In the genomic region with DNA sequence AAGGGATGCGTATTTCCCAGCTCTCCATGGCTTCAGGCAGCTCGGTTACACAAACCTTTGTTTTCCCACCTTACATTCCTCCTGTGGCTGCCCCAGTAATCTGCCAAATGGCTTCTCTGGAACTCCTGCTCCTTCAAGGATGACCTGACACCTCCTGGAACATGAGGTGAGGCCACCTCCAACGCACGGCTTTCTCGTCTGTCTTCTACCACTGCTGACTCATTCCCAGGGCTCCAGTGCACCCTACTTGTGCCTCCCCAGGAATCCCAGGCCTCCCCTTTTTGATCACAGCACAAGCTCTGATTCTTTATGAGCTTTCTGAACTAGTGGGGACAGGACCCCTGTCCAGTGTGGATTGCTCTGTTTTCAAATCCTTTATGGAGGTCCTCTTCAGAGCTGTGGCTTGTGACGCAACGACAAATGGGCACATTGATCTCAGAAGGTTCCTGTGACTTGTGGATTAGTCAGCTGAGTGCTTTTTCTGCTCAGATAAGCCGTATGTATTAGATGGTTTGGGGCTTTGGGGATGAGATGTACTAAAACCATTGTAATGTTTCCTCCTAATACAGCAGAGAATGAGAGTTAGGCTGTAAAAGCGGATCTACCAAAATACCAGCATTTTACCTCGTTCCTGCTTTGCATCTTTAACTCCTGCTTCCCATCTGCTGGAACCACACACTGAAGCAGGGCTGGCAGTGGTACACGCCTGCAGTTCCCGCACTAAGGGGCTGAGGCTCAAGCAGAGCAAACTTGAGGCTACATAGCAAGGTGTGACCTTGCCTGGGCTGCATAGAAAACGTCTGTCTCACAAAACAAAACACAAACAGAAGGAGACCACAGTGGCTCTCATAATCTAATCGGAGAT, we compare ENCODE assay signal across 1 mouse cellular context.
TF ChIP-seq lines count a peak whose summit lies in the region.

No protein-coding gene starts in this region.

TF ChIP-seq in MEL, 35 proteins besides CTCF, POLR2A, EP300 and RAD21 (continued from another document):
- no peak for TF ChIP-seq ZMIZ1 (IDR thresholded peaks at IDR 0.05; ENCODE audit: low read depth, low read length)
- no peak for TF ChIP-seq POLR2AphosphoS2 (IDR thresholded peaks at IDR 0.05; ENCODE audit: low read length)
- TF ChIP-seq TBP (IDR thresholded peaks at IDR 0.05; ENCODE audit: low read depth, low read length), result no peak
- no peak for TF ChIP-seq NRF1 (IDR thresholded peaks at IDR 0.05; ENCODE audit: insufficient read depth, low read depth, low read length, poor library complexity, severe bottlenecking)
- TF ChIP-seq TAL1 (IDR thresholded peaks at IDR 0.05; ENCODE audit: low read length), result no peak
- TF ChIP-seq MAX (IDR thresholded peaks at IDR 0.05; ENCODE audit: low read length), result no peak
- TF ChIP-seq USF1 (IDR thresholded peaks at IDR 0.05; ENCODE audit: low read depth, low read length), result no peak
- TF ChIP-seq UBTF (IDR thresholded peaks at IDR 0.05; ENCODE audit: borderline replicate concordance, insufficient read depth, low read depth, low read length), result no peak
- no peak for TF ChIP-seq ELF1 (IDR thresholded peaks at IDR 0.05; ENCODE audit: low read depth, low read length)
- no peak for TF ChIP-seq JUND (IDR thresholded peaks at IDR 0.05; ENCODE audit: low read depth, low read length)
- TF ChIP-seq MEF2A (IDR thresholded peaks at IDR 0.05; ENCODE audit: extremely low read depth, insufficient replicate concordance, low read depth, low read length, poor library complexity, severe bottlenecking), result no peak
- TF ChIP-seq SIN3A (IDR thresholded peaks at IDR 0.05; ENCODE audit: low read length), result no peak
